Mouse (Mus musculus): ENCODE measurements at regions not wholly inside any gene's neighbourhood (a gene's known extent, or its start where the extent isn't known, plus 50 kb on each side); places are given as distances from the start of the nearest gene placed in this dataset.

GRCm38 (mm10) chr2:131638996-131639605, 77.0 kb upstream of the Adra1d start:
- ATAC-seq (ENCODE audit: low FRiP score, low read depth) (no peak), DNase-seq (ENCODE audit: low spot score) (peak; percentile 6)
- Histone ChIP-seq H3K9me3 (ENCODE audit: control insufficient read depth, low read length) (no peaks in the 10 kb centered on the region), H3K4me1 (ENCODE audit: control insufficient read depth, insufficient read depth, low read length) (no peaks in the 10 kb centered on the region), H3K27ac (replicated peaks; ENCODE audit: low read depth, low read length) (no peak overlapping the region), H3K27me3 (ENCODE audit: control insufficient read depth, insufficient read depth, low read length) (no peaks in the 10 kb centered on the region), H3K4me2 (replicated peaks; ENCODE audit: low read depth, low read length, severe bottlenecking) (no peak overlapping the region), H3K4me3 (replicated peaks; ENCODE audit: low read length) (no peak overlapping the region), H3K9ac (ENCODE audit: low read depth, low read length, severe bottlenecking) (no peak overlapping the region), H3K36me3 (ENCODE audit: control insufficient read depth, insufficient read depth, low read length) (no peaks in the 10 kb centered on the region)
- 51% methylated on average over 3 of the region's 3 CpGs for WGBS
- TF ChIP-seq POLR2A (IDR thresholded peaks at IDR 0.05; ENCODE audit: borderline replicate concordance, extremely low read depth, insufficient read depth, insufficient read length): no peak

- no peak overlapping the region for H3K4me3 ChIP-seq (replicated peaks; ENCODE audit: low read length)
- no peaks in the 10 kb centered on the region for H3K9me3 ChIP-seq (ENCODE audit: control insufficient read depth, low read length)
- H3K4me1 ChIP-seq (ENCODE audit: control insufficient read depth, insufficient read depth, low read length): no peaks in the 10 kb centered on the region
- no peak overlapping the region for H3K27ac ChIP-seq (replicated peaks; ENCODE audit: low read depth, low read length)
- WGBS: 85% methylated on average over 2 of the region's 2 CpGs
- TF ChIP-seq POLR2A (IDR thresholded peaks at IDR 0.05; ENCODE audit: borderline replicate concordance, extremely low read depth, insufficient read depth, insufficient read length): no peak
- no peak overlapping the region for H3K9ac ChIP-seq (ENCODE audit: low read depth, low read length, severe bottlenecking)
- no peak overlapping the region for H3K4me2 ChIP-seq (replicated peaks; ENCODE audit: low read depth, low read length, severe bottlenecking)
- H3K27me3 ChIP-seq (ENCODE audit: control insufficient read depth, insufficient read depth, low read length): no peaks in the 10 kb centered on the region
- ATAC-seq (ENCODE audit: low FRiP score, low read depth) (no peak), DNase-seq (ENCODE audit: low spot score) (no peak)
- no peaks in the 10 kb centered on the region for H3K36me3 ChIP-seq (ENCODE audit: control insufficient read depth, insufficient read depth, low read length)
Measured at GRCm38 (mm10) chr2:131635791-131636190, 73.7 kb upstream of the Adra1d start.

- no peaks in the 10 kb centered on the region for H3K9me3 ChIP-seq (ENCODE audit: control insufficient read depth, low read length)
- H3K9ac ChIP-seq (ENCODE audit: low read depth, low read length, severe bottlenecking): no peak overlapping the region
- H3K36me3 ChIP-seq (ENCODE audit: control insufficient read depth, insufficient read depth, low read length): no peaks in the 10 kb centered on the region
- no peak for DNase-seq (ENCODE audit: low spot score)
- WGBS: 76% methylated on average over 4 of the region's 4 CpGs
- no peak for ATAC-seq (ENCODE audit: low FRiP score, low read depth)
- H3K27me3 ChIP-seq (ENCODE audit: control insufficient read depth, insufficient read depth, low read length): no peaks in the 10 kb centered on the region
- H3K27ac ChIP-seq (replicated peaks; ENCODE audit: low read depth, low read length): no peak overlapping the region
- no peaks in the 10 kb centered on the region for H3K4me1 ChIP-seq (ENCODE audit: control insufficient read depth, insufficient read depth, low read length)
- H3K4me3 ChIP-seq (replicated peaks; ENCODE audit: low read length): no peak overlapping the region
- no peak for TF ChIP-seq POLR2A (IDR thresholded peaks at IDR 0.05; ENCODE audit: borderline replicate concordance, extremely low read depth, insufficient read depth, insufficient read length)
- H3K4me2 ChIP-seq (replicated peaks; ENCODE audit: low read depth, low read length, severe bottlenecking): no peak overlapping the region
Measured at GRCm38 (mm10) chr2:131617916-131618315, 55.8 kb upstream of the Adra1d start.

GRCm38 (mm10) chr2:131612486-131612885, 50.4 kb upstream of the Adra1d start:
- WGBS: 55% methylated on average over 5 of the region's 5 CpGs
- DNase-seq (ENCODE audit: low spot score) (no peak), ATAC-seq (ENCODE audit: low FRiP score, low read depth) (no peak)
- TF ChIP-seq POLR2A (IDR thresholded peaks at IDR 0.05; ENCODE audit: borderline replicate concordance, extremely low read depth, insufficient read depth, insufficient read length): no peak
- H3K4me1 ChIP-seq (ENCODE audit: control insufficient read depth, insufficient read depth, low read length): no peaks in the 10 kb centered on the region
- H3K4me2 ChIP-seq (replicated peaks; ENCODE audit: low read depth, low read length, severe bottlenecking): no peak overlapping the region
- H3K9me3 ChIP-seq (ENCODE audit: control insufficient read depth, low read length): no peaks in the 10 kb centered on the region
- H3K4me3 ChIP-seq (replicated peaks; ENCODE audit: low read length): no peak overlapping the region
- H3K9ac ChIP-seq (ENCODE audit: low read depth, low read length, severe bottlenecking): no peak overlapping the region
- no peaks in the 10 kb centered on the region for H3K36me3 ChIP-seq (ENCODE audit: control insufficient read depth, insufficient read depth, low read length)
- H3K27ac ChIP-seq (replicated peaks; ENCODE audit: low read depth, low read length): no peak overlapping the region
- no peaks in the 10 kb centered on the region for H3K27me3 ChIP-seq (ENCODE audit: control insufficient read depth, insufficient read depth, low read length)
